Mouse (Mus musculus): ENCODE measurements at regions not wholly inside any gene's neighbourhood (a gene's known extent, or its start where the extent isn't known, plus 50 kb on each side); places are given as distances from the start of the nearest gene placed in this dataset.

- no peak for TF ChIP-seq CTCF (IDR thresholded peaks at IDR 0.05)
- no peak for TF ChIP-seq EP300 (IDR thresholded peaks at IDR 0.05)
These were observed 461.2 kb upstream of the Gm9747 start for GRCm38 (mm10) chr1:81771704-81772103.

Data from lung, postnatal 0 days (tissue).